Mouse (Mus musculus) heart, embryonic 15.5 days (tissue): ENCODE measurements at regions not wholly inside any gene's neighbourhood (a gene's known extent, or its start where the extent isn't known, plus 50 kb on each side); places are given as distances from the start of the nearest gene placed in this dataset.

Experiments used
- ATAC-seq: fragments of 200-750 bp; cut with Nextera tagmentation; replicated peaks from 2 replicates; pipeline ENCODE4 v1.8.0; 2017; ENCODE audit warnings: low read depth, moderate TSS enrichment; ENCODE audit not compliant: insufficient number of reproducible peaks, insufficient read depth, low FRiP score
- H3K27ac ChIP-seq: fragments of 300-500 bp; sonication (generic); 2 replicates; pipeline ENCODE4 v1.5.1; 2015; ENCODE audit warnings: mild to moderate bottlenecking, inconsistent platforms
- H3K27me3 ChIP-seq: fragments of 300-500 bp; sonication (generic); 2 replicates; pipeline ENCODE4 v1.6.1; 2015; ENCODE audit warnings: inconsistent platforms
- H3K36me3 ChIP-seq: fragments of 300-500 bp; sonication (generic); 2 replicates; pipeline ENCODE4 v1.6.1; 2015; ENCODE audit warnings: mild to moderate bottlenecking, inconsistent platforms
- H3K4me1 ChIP-seq: fragments of 300-500 bp; sonication (generic); replicated peaks from 2 replicates; pipeline ENCODE4 v1.6.1; 2015; ENCODE audit warnings: inconsistent platforms
- H3K4me2 ChIP-seq: fragments of 300-500 bp; sonication (generic); 2 replicates; pipeline ENCODE4 v1.6.1; 2015; ENCODE audit warnings: inconsistent platforms, mild to moderate bottlenecking, moderate library complexity
- H3K4me3 ChIP-seq: fragments of 300-500 bp; sonication (generic); 2 replicates; pipeline ENCODE4 v1.5.1; 2015; ENCODE audit warnings: mild to moderate bottlenecking, inconsistent platforms
- H3K9ac ChIP-seq: fragments of 300-500 bp; sonication (generic); 2 replicates; pipeline ENCODE4 v1.6.1; 2015; ENCODE audit warnings: mild to moderate bottlenecking, inconsistent platforms
- H3K9me3 ChIP-seq: fragments of 300-500 bp; sonication (generic); replicated peaks from 2 replicates; pipeline ENCODE4 v1.6.1; 2016; ENCODE audit warnings: inconsistent platforms
- WGBS: fragments of 180-500 bp; shearing (Covaris S2); methylation state at CpG from one replicate; pipeline ENCODE4 v1.1.7; 2015; ENCODE audit warnings: mixed read lengths; 5-methylcytosine and 5-hydroxymethylcytosine counted together

DNA sequence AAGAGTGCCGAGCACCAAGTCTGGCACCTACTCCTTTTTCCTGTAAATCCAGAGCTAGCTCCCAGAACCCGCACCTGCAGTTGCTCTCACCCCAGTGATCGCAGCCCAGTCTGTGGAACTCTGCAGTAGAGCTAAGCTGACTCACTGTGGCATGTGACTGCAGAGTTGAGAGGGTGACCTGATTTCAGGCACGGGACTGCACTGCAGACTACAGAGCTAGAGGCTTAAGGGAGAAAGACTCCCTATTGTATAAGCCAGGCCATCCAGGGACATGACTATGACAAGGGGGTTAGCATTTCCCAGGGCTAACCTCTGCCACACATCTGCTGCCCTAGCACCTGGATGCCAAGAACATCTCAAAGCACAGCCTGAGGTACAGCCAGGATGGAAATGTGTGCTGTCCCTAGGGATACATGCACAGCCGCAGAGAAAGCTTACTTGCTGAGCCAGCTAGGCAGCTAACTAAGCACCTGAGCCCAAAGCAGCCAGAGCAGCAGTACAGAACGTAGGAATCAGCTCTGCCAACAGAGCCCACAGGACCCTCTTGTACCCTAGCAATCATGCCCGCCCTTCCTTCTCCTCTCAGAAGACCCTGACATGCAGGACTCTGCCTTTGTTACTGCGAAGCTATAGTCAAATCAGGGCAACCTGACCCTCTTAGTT, 192.3 kb upstream of the Snx19 start:
- no peaks in the 10 kb centered on the region for H3K27me3 ChIP-seq
- no peak overlapping the region for H3K9ac ChIP-seq
- no peaks in the 10 kb centered on the region for H3K9me3 ChIP-seq
- H3K4me3 ChIP-seq, result no peak overlapping the region
- H3K4me1 ChIP-seq, result no peaks in the 10 kb centered on the region
- no peak for ATAC-seq
- WGBS, result 65% methylated on average over 8 of the region's 8 CpGs
- H3K36me3 ChIP-seq, result no peaks in the 10 kb centered on the region
- H3K27ac ChIP-seq, result no peak overlapping the region
- H3K4me2 ChIP-seq, result no peak overlapping the region

GRCm38 (mm10) chr9:30235791-30236190, 191.1 kb upstream of the Snx19 start:
- Histone ChIP-seq H3K4me1 (no peaks in the 10 kb centered on the region), H3K27ac (no peak overlapping the region), H3K9ac (no peak overlapping the region), H3K36me3 (no peaks in the 10 kb centered on the region), H3K27me3 (no peaks in the 10 kb centered on the region), H3K4me3 (no peak overlapping the region), H3K4me2 (no peak overlapping the region), H3K9me3 (no peaks in the 10 kb centered on the region)
- 73% methylated on average over 3 of the region's 3 CpGs for WGBS
- ATAC-seq, result no peak

GRCm38 (mm10) chr9:30242107-30242506, 184.8 kb upstream of the Snx19 start:
- Histone ChIP-seq H3K4me3 (no peak overlapping the region), H3K9ac (no peak overlapping the region), H3K27ac (no peak overlapping the region), H3K36me3 (no peaks in the 10 kb centered on the region), H3K27me3 (no peaks in the 10 kb centered on the region), H3K4me1 (no peaks in the 10 kb centered on the region; the same call in 1 of the 2 replicates), H3K4me2 (no peak overlapping the region), H3K9me3 (no peaks in the 10 kb centered on the region)
- no peak for ATAC-seq
- 71% methylated on average over 5 of the region's 5 CpGs for WGBS

GRCm38 (mm10) chr9:30264533-30265168, 162.3 kb upstream of the Snx19 start:
- H3K27ac ChIP-seq, result no peak overlapping the region
- no peaks in the 10 kb centered on the region for H3K27me3 ChIP-seq
- no peaks in the 10 kb centered on the region for H3K9me3 ChIP-seq
- peak; percentile 35; the same call in 1 of the 2 replicates for ATAC-seq
- no peak overlapping the region for H3K9ac ChIP-seq
- H3K36me3 ChIP-seq, result no peaks in the 10 kb centered on the region
- no peak overlapping the region for H3K4me2 ChIP-seq
- H3K4me3 ChIP-seq, result no peak overlapping the region
- H3K4me1 ChIP-seq, result no peaks in the 10 kb centered on the region
- WGBS, result 30% methylated on average over 11 of the region's 11 CpGs

GRCm38 (mm10) chr9:30271081-30271480, 155.8 kb upstream of the Snx19 start:
- WGBS, result 63% methylated on average over 5 of the region's 5 CpGs
- Histone ChIP-seq H3K4me1 (no peaks in the 10 kb centered on the region), H3K9me3 (no peaks in the 10 kb centered on the region), H3K9ac (no peak overlapping the region), H3K4me2 (no peak overlapping the region), H3K36me3 (no peaks in the 10 kb centered on the region), H3K27me3 (no peaks in the 10 kb centered on the region), H3K4me3 (no peak overlapping the region), H3K27ac (no peak overlapping the region)
- ATAC-seq, result no peak

DNA sequence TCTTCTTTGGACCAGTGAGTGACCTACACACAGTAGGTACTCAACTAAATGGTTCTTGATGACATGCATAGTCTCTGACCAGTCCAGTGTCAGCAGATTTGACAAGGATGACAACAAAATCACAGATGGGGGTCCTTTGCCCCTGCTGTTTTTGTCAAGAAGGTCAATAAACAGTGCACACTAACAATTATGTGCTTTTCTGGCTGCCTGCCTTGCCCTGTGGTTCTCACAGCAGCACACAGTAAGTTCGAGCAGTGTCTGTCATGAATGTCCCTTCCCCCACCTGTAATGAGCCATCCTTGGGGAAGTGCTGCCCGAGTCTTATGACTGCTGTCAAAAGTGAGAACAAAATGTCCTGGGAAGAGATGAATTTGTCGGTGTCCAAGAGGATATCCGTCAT, 153.1 kb upstream of the Snx19 start:
- no peaks in the 10 kb centered on the region for H3K27me3 ChIP-seq
- no peak overlapping the region for H3K9ac ChIP-seq
- no peak overlapping the region for H3K4me2 ChIP-seq
- no peak overlapping the region for H3K27ac ChIP-seq
- no peak overlapping the region for H3K4me3 ChIP-seq
- H3K4me1 ChIP-seq, result no peaks in the 10 kb centered on the region
- no peaks in the 10 kb centered on the region for H3K9me3 ChIP-seq
- H3K36me3 ChIP-seq, result no peaks in the 10 kb centered on the region
- no peak for ATAC-seq
- 51% methylated on average over 4 of the region's 4 CpGs for WGBS

- no peak overlapping the region for H3K9ac ChIP-seq
- ATAC-seq, result no peak
- WGBS, result 43% methylated on average over 1 of the region's 1 CpGs
Measured at GRCm38 (mm10) chr9:30278231-30278630, 148.7 kb upstream of the Snx19 start.

GRCm38 (mm10) chr9:30283080-30283770, 143.7 kb upstream of the Snx19 start:
- no peak for ATAC-seq

More at GRCm38 (mm10) chr9:30278231-30278630, 148.7 kb upstream of the Snx19 start:
- Histone ChIP-seq H3K4me2 (no peak overlapping the region), H3K4me3 (no peak overlapping the region), H3K36me3 (no peaks in the 10 kb centered on the region), H3K9me3 (no peaks in the 10 kb centered on the region), H3K27ac (no peak overlapping the region), H3K4me1 (no peaks in the 10 kb centered on the region), H3K27me3 (no peaks in the 10 kb centered on the region)

DNA sequence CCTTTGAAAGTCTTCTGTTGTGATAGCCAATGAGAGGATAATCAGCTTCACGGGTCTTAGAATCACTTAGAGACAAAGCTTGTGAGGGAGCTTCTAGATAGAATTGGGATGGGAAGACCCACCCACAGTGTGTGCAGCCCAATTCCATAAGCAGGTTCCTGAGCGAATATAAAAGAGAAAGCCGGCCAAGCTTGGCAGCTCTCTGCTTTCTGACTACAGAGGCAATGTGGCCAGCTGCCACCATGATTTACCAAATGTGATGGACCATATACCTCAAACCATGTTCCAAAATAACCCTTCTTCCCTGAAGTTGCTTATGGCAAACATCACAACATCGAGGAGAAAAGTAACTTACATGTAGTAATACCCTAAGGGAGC, 143.1 kb upstream of the Snx19 start:
- Histone ChIP-seq H3K36me3 (no peaks in the 10 kb centered on the region), H3K4me3 (no peak overlapping the region), H3K27ac (no peak overlapping the region), H3K27me3 (no peaks in the 10 kb centered on the region), H3K9ac (no peak overlapping the region), H3K4me1 (peaks cover 3% of the 10 kb centered on the region), H3K9me3 (no peaks in the 10 kb centered on the region), H3K4me2 (no peak overlapping the region)
- WGBS, result 73% methylated on average over 4 of the region's 4 CpGs
- no peak for ATAC-seq

More at GRCm38 (mm10) chr9:30283080-30283770, 143.7 kb upstream of the Snx19 start:
- Histone ChIP-seq H3K27ac (no peak overlapping the region), H3K9me3 (no peaks in the 10 kb centered on the region), H3K4me2 (no peak overlapping the region), H3K27me3 (no peaks in the 10 kb centered on the region), H3K4me1 (peaks cover 3% of the 10 kb centered on the region), H3K4me3 (no peak overlapping the region), H3K9ac (no peak overlapping the region), H3K36me3 (no peaks in the 10 kb centered on the region)
- 81% methylated on average over 12 of the region's 12 CpGs for WGBS

- Histone ChIP-seq H3K4me2 (peak overlapping the region; percentile 39; the same call in 1 of the 2 replicates), H3K4me3 (no peak overlapping the region), H3K36me3 (no peaks in the 10 kb centered on the region), H3K27me3 (no peaks in the 10 kb centered on the region), H3K27ac (no peak overlapping the region), H3K4me1 (peaks cover 3% of the 10 kb centered on the region), H3K9me3 (no peaks in the 10 kb centered on the region), H3K9ac (no peak overlapping the region)
- 33% methylated on average over 16 of the region's 16 CpGs for WGBS
- ATAC-seq, result no peak; the same call in 1 of the 2 replicates
Measured at GRCm38 (mm10) chr9:30284562-30285323, 142.2 kb upstream of the Snx19 start.

- no peak for ATAC-seq
- no peaks in the 10 kb centered on the region for H3K36me3 ChIP-seq
- H3K27ac ChIP-seq, result no peak overlapping the region
- no peak overlapping the region for H3K4me2 ChIP-seq
- no peaks in the 10 kb centered on the region for H3K27me3 ChIP-seq
- H3K4me3 ChIP-seq, result no peak overlapping the region
- WGBS, result 52% methylated on average over 2 of the region's 2 CpGs
- H3K9me3 ChIP-seq, result no peaks in the 10 kb centered on the region
- H3K4me1 ChIP-seq, result peaks cover 3% of the 10 kb centered on the region
- H3K9ac ChIP-seq, result no peak overlapping the region
Measured at GRCm38 (mm10) chr9:30285324-30285599, 141.6 kb upstream of the Snx19 start.
